Mouse (Mus musculus) right cerebral cortex, postnatal 14 days (tissue): ENCODE measurements at regions not wholly inside any gene's neighbourhood (a gene's known extent, or its start where the extent isn't known, plus 50 kb on each side); places are given as distances from the start of the nearest gene placed in this dataset.

Experiments used
- DNase-seq: peaks from one replicate; pipeline ENCODE4 v3.0.0; 2022

- no peak for DNase-seq
These were observed 848.0 kb downstream of the Slc4a3 start for GRCm38 (mm10) chr1:76394038-76394437.

GRCm38 (mm10) chr1:76402854-76403253, 856.8 kb downstream of the Slc4a3 start:
- no peak for DNase-seq

- no peak for DNase-seq
These were observed 857.9 kb downstream of the Slc4a3 start for GRCm38 (mm10) chr1:76404003-76404402.

- no peak for DNase-seq
These were observed 864.7 kb downstream of the Slc4a3 start for GRCm38 (mm10) chr1:76410813-76411212.

GRCm38 (mm10) chr1:76420525-76420924, 874.5 kb downstream of the Slc4a3 start:
- peak; percentile 13 for DNase-seq

GRCm38 (mm10) chr1:76427439-76427838, 881.4 kb downstream of the Slc4a3 start:
- peak; percentile 36 for DNase-seq

- no peak for DNase-seq
These were observed 884.1 kb downstream of the Slc4a3 start for GRCm38 (mm10) chr1:76430041-76430610.

GRCm38 (mm10) chr1:76433481-76433941, 887.4 kb downstream of the Slc4a3 start:
- DNase-seq: no peak

- peak; percentile 11 for DNase-seq
These were observed 904.6 kb downstream of the Slc4a3 start for GRCm38 (mm10) chr1:76450539-76451214.

GRCm38 (mm10) chr1:76453160-76453710, 907.2 kb downstream of the Slc4a3 start:
- no peak for DNase-seq

GRCm38 (mm10) chr1:76466562-76466961, 920.5 kb downstream of the Slc4a3 start:
- DNase-seq: no peak

- peak; percentile 10 for DNase-seq
These were observed 938.1 kb downstream of the Slc4a3 start for GRCm38 (mm10) chr1:76484193-76484592.

- DNase-seq: no peak
These were observed 941.4 kb downstream of the Slc4a3 start for GRCm38 (mm10) chr1:76487481-76487880.

- no peak for DNase-seq
These were observed 943.8 kb downstream of the Slc4a3 start for GRCm38 (mm10) chr1:76489681-76490492.

GRCm38 (mm10) chr1:76490719-76491118, 944.7 kb downstream of the Slc4a3 start:
- no peak for DNase-seq

GRCm38 (mm10) chr1:76491187-76491586, 945.1 kb downstream of the Slc4a3 start:
- DNase-seq: no peak

GRCm38 (mm10) chr1:76505150-76505549, 959.1 kb downstream of the Slc4a3 start:
- no peak for DNase-seq

- no peak for DNase-seq
These were observed 962.8 kb downstream of the Slc4a3 start for GRCm38 (mm10) chr1:76508821-76509220.

GRCm38 (mm10) chr1:76509486-76509885, 963.4 kb downstream of the Slc4a3 start:
- no peak for DNase-seq

- no peak for DNase-seq
These were observed 966.1 kb downstream of the Slc4a3 start for GRCm38 (mm10) chr1:76512156-76512555.

- DNase-seq: no peak
These were observed 967.4 kb downstream of the Slc4a3 start for GRCm38 (mm10) chr1:76513490-76513889.

- DNase-seq: no peak
These were observed 983.5 kb downstream of the Slc4a3 start for GRCm38 (mm10) chr1:76529531-76529930.

GRCm38 (mm10) chr1:76530342-76530741, 984.3 kb downstream of the Slc4a3 start:
- DNase-seq: no peak
